Mouse (Mus musculus) spleen, postnatal 14 days (tissue): ENCODE data around the gene Vps33a.
A peak's percentile ranks its signal among the peaks of the same experiment; 100 is the strongest.

Experiments used
- DNase-seq, 2 experiments: peaks; one replicate each; pipeline ENCODE4 v3.0.0; 2021 to 2022; ENCODE audit warnings: low spot score in 2 of 2

Vps33a gene

GRCm38 (mm10) chr5:123572357-123573186, at the start of gene Vps33a:
Gene Vps33a, minus strand, starts transcription at chr5:123573038.
- DNase-seq, result peak; percentile 92 to 98

GRCm38 (mm10) chr5:123622421-123622820, 49.6 kb upstream of the Vps33a start:
- no peak for DNase-seq

DNA sequence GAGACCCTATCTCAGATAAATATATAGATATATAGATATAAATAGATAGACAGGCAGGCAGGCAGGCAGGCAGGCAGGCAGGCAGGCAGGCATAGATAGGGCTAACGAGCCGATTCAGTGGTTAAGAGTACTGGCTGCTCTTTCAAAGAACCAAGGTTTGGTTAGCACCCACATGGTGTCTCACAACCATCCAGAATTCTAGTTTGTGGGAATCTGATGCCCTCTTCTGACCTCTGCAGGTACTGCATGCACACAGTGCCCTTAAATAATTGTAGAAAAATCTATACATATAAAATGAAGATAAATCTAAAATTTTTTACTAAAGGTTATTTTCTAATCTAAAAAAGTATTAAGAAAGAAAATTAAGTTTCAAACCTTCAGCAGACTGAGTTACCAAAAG, 45.7 kb upstream of the Vps33a start:
- DNase-seq, result no peak

DNA sequence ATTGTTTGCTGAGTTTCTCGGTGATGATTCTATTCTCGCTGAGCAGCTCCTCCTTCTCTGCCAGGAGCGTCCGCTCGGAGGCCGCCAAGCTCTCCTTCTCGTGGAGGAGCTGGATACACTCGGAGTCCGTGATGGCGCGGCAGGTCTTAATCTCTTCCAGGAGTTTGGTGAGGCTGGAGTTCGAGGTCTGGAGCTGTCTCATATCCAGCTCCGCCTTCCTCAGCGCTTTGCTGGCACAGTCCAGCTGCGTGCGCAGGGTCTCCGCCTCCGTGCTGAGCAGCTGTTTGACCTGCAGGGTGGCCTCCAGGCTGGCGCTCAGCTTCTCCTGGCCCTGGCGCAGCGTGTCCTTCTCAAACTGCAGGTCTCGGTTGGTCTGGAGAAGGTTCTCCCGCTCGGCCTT, 41.4 kb upstream of the Vps33a start:
- no peak for DNase-seq

GRCm38 (mm10) chr5:123609843-123610242, 37.0 kb upstream of the Vps33a start:
- DNase-seq, result peak in 1 of 2 experiments; percentile 58

- no peak for DNase-seq
These were observed 36.6 kb upstream of the Vps33a start for GRCm38 (mm10) chr5:123609416-123609815.

DNA sequence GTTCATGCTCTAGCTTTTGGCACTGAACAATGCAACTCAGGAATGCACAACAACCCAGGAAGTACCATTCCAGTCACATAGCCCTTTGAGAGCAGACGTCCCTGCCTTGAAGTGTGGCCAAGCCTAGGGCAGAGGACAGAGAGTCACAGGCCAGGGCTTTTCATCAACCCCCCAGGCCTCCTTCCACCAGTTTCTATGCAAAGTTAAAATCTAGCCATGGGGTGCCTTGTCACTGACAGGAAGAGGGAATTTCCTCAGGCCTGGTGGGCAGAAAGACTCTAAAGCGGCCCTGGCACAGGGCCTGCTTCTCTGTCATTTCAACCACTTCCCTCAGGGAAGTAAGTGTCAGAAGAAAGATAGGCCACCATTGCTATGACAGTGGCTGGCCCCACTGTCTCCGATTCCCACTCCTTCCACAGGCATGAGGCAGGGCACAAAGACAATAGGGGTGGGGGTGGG, 34.4 kb upstream of the Vps33a start:
- DNase-seq, result no peak

DNA sequence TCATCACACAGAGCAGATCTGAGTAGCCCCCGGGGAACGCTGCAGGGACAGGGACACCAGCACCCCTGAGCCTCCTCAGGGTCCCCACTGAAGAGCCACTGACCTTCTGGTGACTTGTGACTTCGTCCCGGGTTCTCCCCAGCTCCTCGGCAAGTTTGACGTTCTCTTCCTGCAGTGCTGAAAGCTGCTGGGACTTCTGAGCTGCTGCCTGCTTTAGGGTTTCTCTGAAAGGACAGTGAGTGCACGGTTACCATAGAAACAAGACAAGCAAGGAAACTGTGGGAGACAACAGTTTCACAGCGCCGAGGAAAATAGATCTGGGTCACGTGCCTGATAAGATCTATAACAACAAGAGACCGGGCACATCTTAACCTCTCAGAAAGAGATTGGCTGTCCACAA, 30.7 kb upstream of the Vps33a start:
- DNase-seq, result no peak

DNA sequence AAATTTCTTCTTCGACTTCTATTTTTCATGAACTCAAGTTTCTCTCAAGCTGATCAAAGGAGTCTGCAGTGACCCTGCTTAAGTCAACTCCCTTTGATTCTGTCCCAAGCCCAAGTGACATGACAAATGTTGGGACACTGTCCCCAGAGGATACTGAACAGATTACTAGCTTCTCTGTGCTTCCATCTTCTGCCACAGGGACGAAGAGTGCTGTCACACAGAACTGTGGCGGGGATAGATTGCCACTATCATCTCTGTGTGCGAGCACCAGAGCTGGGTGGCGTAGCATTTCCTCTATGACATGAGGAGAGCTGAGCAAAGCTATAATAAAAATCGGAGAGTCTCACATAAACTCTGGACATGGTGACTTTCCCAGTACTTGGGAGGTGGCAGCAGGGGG, 29.3 kb upstream of the Vps33a start:
- no peak for DNase-seq

DNA sequence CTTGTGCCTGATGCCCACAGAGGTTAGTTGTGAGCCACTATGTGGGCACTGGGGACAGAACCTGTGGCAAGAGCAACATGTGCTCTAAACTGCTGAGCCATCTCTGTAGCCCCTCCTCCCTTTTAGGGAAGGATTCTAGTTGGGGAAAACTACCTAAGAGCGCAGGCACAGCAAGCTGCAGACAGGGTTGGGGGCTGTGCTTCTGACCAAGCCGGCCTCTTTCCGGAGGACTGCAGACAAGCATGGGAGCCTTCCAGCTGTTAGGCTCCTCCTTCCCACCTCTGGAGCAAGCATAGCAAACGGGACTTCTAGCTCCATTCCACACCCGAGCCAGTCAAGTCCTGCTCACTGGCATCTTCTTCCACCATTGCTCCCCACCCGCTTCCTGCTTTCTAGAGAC, 26.5 kb upstream of the Vps33a start:
- no peak for DNase-seq

- no peak for DNase-seq
These were observed 20.9 kb upstream of the Vps33a start for GRCm38 (mm10) chr5:123593622-123594280.

DNA sequence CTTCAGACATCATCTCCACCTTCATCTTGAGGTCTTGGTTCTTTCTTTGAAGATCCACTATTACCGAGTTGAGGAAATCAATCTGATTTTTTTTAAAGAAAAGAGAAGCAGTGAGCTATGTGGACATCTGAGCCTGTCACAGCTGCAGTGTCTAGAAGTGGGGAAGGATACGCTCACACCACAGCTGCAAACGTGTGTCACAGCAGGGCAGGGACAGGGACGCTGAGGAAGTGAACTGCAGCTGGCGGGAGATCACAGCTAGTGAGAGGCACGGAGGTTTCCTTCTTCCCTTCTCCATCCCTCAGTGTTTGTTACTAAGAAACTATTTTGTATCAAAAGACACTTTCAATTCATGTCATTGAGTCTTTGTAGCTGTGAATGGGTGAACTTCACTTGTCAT, 7.2 kb upstream of the Vps33a start:
- DNase-seq, result no peak

DNA sequence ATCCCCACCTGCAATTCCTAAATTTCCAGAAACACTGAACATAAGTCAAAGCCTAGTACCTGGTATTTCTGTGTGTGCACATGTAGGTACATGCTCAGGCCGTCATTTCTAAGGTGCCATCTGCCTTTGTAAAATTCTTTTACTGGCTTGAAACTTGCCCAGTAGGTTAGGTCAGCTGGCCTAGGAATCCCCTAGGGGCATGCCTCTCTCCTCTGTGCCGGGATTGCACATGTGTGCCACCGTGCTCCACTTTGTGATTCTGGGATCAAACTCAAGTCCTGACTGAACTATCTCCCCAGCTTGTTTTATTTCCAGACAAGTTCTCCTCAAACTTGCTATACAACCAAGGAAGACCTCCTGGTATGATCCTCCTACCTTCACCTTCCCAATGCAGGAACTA, 3.9 kb upstream of the Vps33a start:
- DNase-seq, result no peak

GRCm38 (mm10) chr5:123573362-123573761, 524 bp upstream of the Vps33a start:
- no peak for DNase-seq

- DNase-seq, result no peak
These were observed 11.7 kb downstream of the Vps33a start for GRCm38 (mm10) chr5:123561128-123561527.

DNA sequence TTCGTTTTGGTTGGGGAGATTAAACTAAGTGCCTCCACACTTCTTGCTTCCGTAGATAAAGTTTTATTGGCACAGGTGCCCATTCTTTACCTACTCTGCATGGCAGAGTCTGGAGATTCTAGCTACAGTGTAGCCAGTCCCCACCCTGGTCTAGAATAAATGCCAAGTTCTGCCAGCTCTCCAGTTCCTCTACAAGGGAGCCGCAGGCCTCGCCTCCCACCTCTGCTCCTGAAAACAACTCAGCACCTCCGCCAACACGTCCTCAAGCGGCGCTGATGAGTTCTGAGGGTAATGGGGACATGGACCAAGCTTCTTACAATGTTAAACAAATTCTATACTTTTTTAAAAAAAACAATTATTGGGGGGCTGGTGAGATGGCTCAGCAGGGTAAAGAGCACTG, 13.2 kb downstream of the Vps33a start:
- DNase-seq, result no peak

GRCm38 (mm10) chr5:123556451-123556850, 16.4 kb downstream of the Vps33a start:
- no peak for DNase-seq

DNA sequence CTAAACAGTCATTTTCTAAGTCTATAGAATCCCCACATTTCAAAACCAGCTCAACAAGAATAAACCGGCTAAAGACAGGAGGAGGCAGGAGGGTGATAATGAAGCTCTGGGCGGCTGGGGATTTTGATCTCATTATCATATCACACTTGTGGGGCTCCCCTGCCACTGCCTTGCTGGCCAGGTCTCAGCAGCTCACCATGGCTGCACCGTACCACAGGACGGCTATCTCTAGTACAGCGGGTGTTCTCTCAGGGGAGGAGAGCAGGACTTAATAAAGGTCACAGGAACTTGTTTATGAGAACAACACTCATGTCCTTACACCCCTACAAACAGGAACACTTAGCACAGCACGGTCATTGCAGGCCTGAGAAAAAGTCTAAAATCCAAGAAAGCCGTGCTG, 17.1 kb downstream of the Vps33a start:
- no peak for DNase-seq

GRCm38 (mm10) chr5:123533801-123534200, 39.0 kb downstream of the Vps33a start:
- no peak for DNase-seq

- DNase-seq, result no peak
These were observed 42.8 kb downstream of the Vps33a start for GRCm38 (mm10) chr5:123530056-123530455.

DNA sequence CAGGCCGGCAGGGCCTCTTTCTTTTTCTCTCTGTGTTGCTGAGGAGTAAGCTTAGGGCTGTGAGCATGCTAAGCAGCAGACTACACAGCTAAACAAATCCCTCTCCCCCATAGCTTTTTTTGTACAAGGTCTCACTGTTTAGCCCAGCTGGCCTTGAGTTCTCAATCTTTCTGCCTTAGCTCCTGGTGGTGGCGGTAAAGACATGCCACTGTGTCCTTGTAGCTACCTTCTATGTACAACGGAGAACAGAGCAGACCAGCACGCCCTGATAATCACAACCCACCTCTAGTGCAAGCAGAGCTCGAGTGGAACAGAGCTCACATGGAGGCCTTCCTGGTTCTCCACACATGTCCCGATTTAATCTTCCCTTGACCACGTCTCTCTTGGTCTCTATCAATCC, 44.2 kb downstream of the Vps33a start:
- DNase-seq, result no peak

- no peak for DNase-seq
These were observed 46.8 kb downstream of the Vps33a start for GRCm38 (mm10) chr5:123525916-123526495.

DNA sequence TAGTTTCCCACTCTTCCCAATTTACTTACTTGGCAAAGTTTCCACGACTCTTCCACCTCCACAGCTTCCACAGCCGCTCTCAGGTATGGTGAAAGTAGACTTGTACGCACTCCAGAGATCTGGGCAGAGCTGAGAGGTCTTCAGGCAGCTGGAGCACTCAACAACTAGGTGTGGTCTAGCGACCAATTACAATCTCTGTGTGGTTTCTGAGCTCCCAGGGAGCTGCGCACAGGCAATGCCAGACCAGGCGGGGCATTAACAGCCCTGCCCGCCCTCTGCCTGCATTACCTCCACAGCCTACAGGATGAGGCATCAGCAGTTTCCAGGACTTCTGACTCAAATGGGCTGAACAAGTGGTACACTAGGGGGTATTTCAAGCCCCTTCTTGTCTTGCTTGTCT, 47.6 kb downstream of the Vps33a start, which contains the start of gene Gm49027:
Gene Gm49027 (minus strand): TSS at position 208 of the 400 bp plus-strand sequence.
- DNase-seq, result no peak
